Mouse (Mus musculus): Measurements from ENCODE around the gene Zfp322a. TPM values are rescaled to one million over a fixed set of nuclear protein-coding genes. Genes with fewer than 3 reads are reported as not detected.

The Zfp322a gene
- polyA plus RNA-seq (2015; fragmentation: Nextera tagmentation; extraction: Ambion mirVana), result 15.6 and 17.2 TPM in 2 replicates

- Histone ChIP-seq H3K27me3 (replicated peaks; ENCODE audit: control insufficient read depth, insufficient read depth, low read length) (no peaks in the 10 kb centered on the region), H3K9ac (ENCODE audit: low read depth, low read length) (peak within 1 kb of the TSS; percentile 66), H3K4me2 (replicated peaks; ENCODE audit: low read depth) (peak within 1 kb of the TSS; percentile 81), H3K4me3 (ENCODE audit: low read depth, low read length) (peak within 1 kb of the TSS; percentile 88), H3K9me3 (ENCODE audit: control insufficient read depth) (no peaks in the 10 kb centered on the region), H3K36me3 (ENCODE audit: control insufficient read depth, insufficient read depth) (no peaks in the 10 kb centered on the region), H3K27ac (ENCODE audit: low read depth, low read length) (peak within 1 kb of the TSS; percentile 75), H3K4me1 (replicated peaks; ENCODE audit: control insufficient read depth, insufficient read depth, low read length) (no peaks in the 10 kb centered on the region)
- TF ChIP-seq CTCF (IDR thresholded peaks at IDR 0.05; ENCODE audit: low read depth), result no peak
- ATAC-seq, result peak; percentile 99
- WGBS, result under 1% methylated on average over 55 of the region's 55 CpGs
These were observed at the start of gene Zfp322a for GRCm38 (mm10) chr13:23368583-23369420. Zfp322a (minus strand) TSS chr13:23369208.

GRCm38 (mm10) chr13:23412630-23413521 lies 43.9 kb upstream of the Zfp322a start:
- Histone ChIP-seq H3K9me3 (ENCODE audit: control insufficient read depth) (no peaks in the 10 kb centered on the region), H3K9ac (ENCODE audit: low read depth, low read length) (no peak overlapping the region), H3K27me3 (replicated peaks; ENCODE audit: control insufficient read depth, insufficient read depth, low read length) (peaks cover 13% of the 10 kb centered on the region; the same call in 1 of the 2 replicates), H3K4me3 (ENCODE audit: low read depth, low read length) (peak overlapping the region; percentile 33), H3K4me2 (replicated peaks; ENCODE audit: low read depth) (peak overlapping the region; percentile 64), H3K27ac (ENCODE audit: low read depth, low read length) (no peak overlapping the region), H3K4me1 (replicated peaks; ENCODE audit: control insufficient read depth, insufficient read depth, low read length) (no peaks in the 10 kb centered on the region), H3K36me3 (ENCODE audit: control insufficient read depth, insufficient read depth) (peaks cover 2% of the 10 kb centered on the region; the same call in 1 of the 2 replicates)
- 6% methylated on average over 28 of the region's 28 CpGs for WGBS
- no peak for TF ChIP-seq CTCF (IDR thresholded peaks at IDR 0.05; ENCODE audit: low read depth)
- no peak for ATAC-seq

GRCm38 (mm10) chr13:23412211-23412629 lies 43.2 kb upstream of the Zfp322a start:
- Histone ChIP-seq H3K9me3 (ENCODE audit: control insufficient read depth) (no peaks in the 10 kb centered on the region), H3K4me1 (replicated peaks; ENCODE audit: control insufficient read depth, insufficient read depth, low read length) (no peaks in the 10 kb centered on the region), H3K4me3 (ENCODE audit: low read depth, low read length) (peak overlapping the region; percentile 33), H3K27ac (ENCODE audit: low read depth, low read length) (no peak overlapping the region), H3K36me3 (ENCODE audit: control insufficient read depth, insufficient read depth) (no peaks in the 10 kb centered on the region), H3K9ac (ENCODE audit: low read depth, low read length) (no peak overlapping the region), H3K4me2 (replicated peaks; ENCODE audit: low read depth) (peak overlapping the region; percentile 64), H3K27me3 (replicated peaks; ENCODE audit: control insufficient read depth, insufficient read depth, low read length) (peaks cover 13% of the 10 kb centered on the region; the same call in 1 of the 2 replicates)
- ATAC-seq, result no peak
- no peak for TF ChIP-seq CTCF (IDR thresholded peaks at IDR 0.05; ENCODE audit: low read depth)
- WGBS, result under 1% methylated on average over 20 of the region's 20 CpGs

- no peak for ATAC-seq
- Histone ChIP-seq H3K9me3 (ENCODE audit: control insufficient read depth) (no peaks in the 10 kb centered on the region), H3K4me3 (ENCODE audit: low read depth, low read length) (peak overlapping the region; percentile 33), H3K4me1 (replicated peaks; ENCODE audit: control insufficient read depth, insufficient read depth, low read length) (no peaks in the 10 kb centered on the region), H3K4me2 (replicated peaks; ENCODE audit: low read depth) (peak overlapping the region; percentile 64), H3K27me3 (replicated peaks; ENCODE audit: control insufficient read depth, insufficient read depth, low read length) (peaks cover 13% of the 10 kb centered on the region; the same call in 1 of the 2 replicates), H3K27ac (ENCODE audit: low read depth, low read length) (no peak overlapping the region), H3K9ac (ENCODE audit: low read depth, low read length) (no peak overlapping the region), H3K36me3 (ENCODE audit: control insufficient read depth, insufficient read depth) (no peaks in the 10 kb centered on the region)
- 10% methylated on average over 29 of the region's 29 CpGs for WGBS
- TF ChIP-seq CTCF (IDR thresholded peaks at IDR 0.05; ENCODE audit: low read depth), result peak; percentile 13; the same call in 1 of the 2 replicates
These were observed 42.6 kb upstream of the Zfp322a start for GRCm38 (mm10) chr13:23411311-23412210.

GRCm38 (mm10) chr13:23410632-23411031 lies 41.6 kb upstream of the Zfp322a start:
- no peak for TF ChIP-seq CTCF (IDR thresholded peaks at IDR 0.05; ENCODE audit: low read depth)
- Histone ChIP-seq H3K9me3 (ENCODE audit: control insufficient read depth) (no peaks in the 10 kb centered on the region), H3K4me2 (replicated peaks; ENCODE audit: low read depth) (no peak overlapping the region), H3K27me3 (replicated peaks; ENCODE audit: control insufficient read depth, insufficient read depth, low read length) (peaks cover 13% of the 10 kb centered on the region; the same call in 1 of the 2 replicates), H3K36me3 (ENCODE audit: control insufficient read depth, insufficient read depth) (no peaks in the 10 kb centered on the region), H3K27ac (ENCODE audit: low read depth, low read length) (no peak overlapping the region), H3K4me3 (ENCODE audit: low read depth, low read length) (no peak overlapping the region), H3K4me1 (replicated peaks; ENCODE audit: control insufficient read depth, insufficient read depth, low read length) (no peaks in the 10 kb centered on the region), H3K9ac (ENCODE audit: low read depth, low read length) (no peak overlapping the region)
- WGBS, result 75% methylated on average over 9 of the region's 9 CpGs
- no peak for ATAC-seq

Measured in intestine, postnatal 0 days (tissue).